Mouse (Mus musculus): Measurements from ENCODE around the gene Zfp759. TPM values are rescaled to one million over a fixed set of nuclear protein-coding genes. Genes with fewer than 3 reads are reported as not detected.

Zfp759 gene
- total and polyA plus RNA-seq, 3 experiments = 2.2 to 6.1 (median 2.6) TPM

- dilution Hi-C loops (cut with MboI; ENCODE audit: extremely low pct_ligation_motif_present, extremely low pct_unique_long_range_greater_than_20kb, low sequenced_read_pairs) (no loop called here), in situ Hi-C loops (cut with MboI; ENCODE audit: low pct_ligation_motif_present, low pct_unique_long_range_greater_than_20kb, low sequenced_read_pairs) (no loop called here)
- Histone ChIP-seq H3K79me2 (replicated peaks; ENCODE audit: control insufficient read depth, extremely low read depth, insufficient read depth, poor library complexity, severe bottlenecking) (no peaks in the 10 kb centered on the region; the same call in 1 of the 2 replicates), H3K9me3 (replicated peaks; ENCODE audit: low read length) (no peaks in the 10 kb centered on the region), H3K36me3 (replicated peaks in 1 of 2; ENCODE audit: control insufficient read depth in 1 of 2, insufficient read depth in 1 of 2, low read length in 1 of 2) (peaks cover 0 to 35% of the 10 kb centered on the region in 2 experiments), H3K27me3 (replicated peaks) (no peaks in the 10 kb centered on the region), H3K4me2 (ENCODE audit: insufficient read depth, low read depth, poor library complexity, severe bottlenecking) (peak overlapping the region; percentile 92), H3K27ac (ENCODE audit: insufficient read depth, low read depth) (peak overlapping the region; percentile 40; the same call in 1 of the 2 replicates), H3K9ac (ENCODE audit: insufficient read depth, low read depth) (peak overlapping the region; percentile 70), H3K4me1 (ENCODE audit: control insufficient read depth in 1 of 2, insufficient read depth in 2 of 2) (peaks cover 0 to 16% of the 10 kb centered on the region in 2 experiments; a peak in 2 of 4 replicates), H3K4me3 (replicated peaks in 1 of 3; ENCODE audit: low read depth in 2 of 3, low read length in 2 of 3, poor library complexity in 1 of 3) (peak overlapping the region; percentile 58 to 65 (median 62))
- TF ChIP-seq MAZ (IDR thresholded peaks at IDR 0.05; ENCODE audit: low read depth, low read length) (no peak), CTCF (conservative IDR thresholded peaks at IDR 0.05 in 1 of 2, IDR thresholded peaks at IDR 0.05 in 1 of 2; ENCODE audit: low read depth in 2 of 2, low read length in 2 of 2) (no peak), JUN (IDR thresholded peaks at IDR 0.05; ENCODE audit: insufficient read depth, low read depth, low read length) (no peak), CHD2 (IDR thresholded peaks at IDR 0.05; ENCODE audit: low read length) (no peak), TCF12 (IDR thresholded peaks at IDR 0.05; ENCODE audit: low read depth, low read length) (no peak), BHLHE40 (IDR thresholded peaks at IDR 0.05; ENCODE audit: low read depth, low read length) (no peak), GABPA (IDR thresholded peaks at IDR 0.05; ENCODE audit: insufficient replicate concordance, low read depth, low read length) (no peak; the same call in 1 of the 2 replicates), ZKSCAN1 (IDR thresholded peaks at IDR 0.05; ENCODE audit: borderline replicate concordance, low read depth, low read length) (no peak), E2F4 (IDR thresholded peaks at IDR 0.05; ENCODE audit: insufficient replicate concordance, low read depth, low read length) (no peak), NRF1 (IDR thresholded peaks at IDR 0.05; ENCODE audit: low read depth, low read length) (no peak), ZMIZ1 (IDR thresholded peaks at IDR 0.05; ENCODE audit: low read depth, low read length) (no peak), RAD21 (IDR thresholded peaks at IDR 0.05; ENCODE audit: low read depth, low read length) (no peak), EP300 (IDR thresholded peaks at IDR 0.05; ENCODE audit: low read length) (no peak), RCOR1 (conservative IDR thresholded peaks at IDR 0.05; ENCODE audit: low read depth, low read length) (no peak), USF1 (IDR thresholded peaks at IDR 0.05; ENCODE audit: low read depth, low read length) (peak; percentile 61), SIN3A (IDR thresholded peaks at IDR 0.05; ENCODE audit: low read length) (peak; percentile 62), ZNF384 (IDR thresholded peaks at IDR 0.05; ENCODE audit: low read depth, low read length) (no peak), MXI1 (IDR thresholded peaks at IDR 0.05; ENCODE audit: low read depth, low read length) (peak; percentile 91), JUND (conservative IDR thresholded peaks at IDR 0.05; ENCODE audit: low read depth, low read length) (no peak), HCFC1 (IDR thresholded peaks at IDR 0.05; ENCODE audit: low read depth, low read length) (peak; percentile 91), MEF2A (IDR thresholded peaks at IDR 0.05; ENCODE audit: borderline replicate concordance, low read depth, low read length) (peak; percentile 88), USF2 (conservative IDR thresholded peaks at IDR 0.05; ENCODE audit: low read depth, low read length) (peak; percentile 30; the same call in 1 of the 2 replicates), ETS1 (conservative IDR thresholded peaks at IDR 0.05; ENCODE audit: low read depth, low read length) (no peak), TBP (conservative IDR thresholded peaks at IDR 0.05; ENCODE audit: low read depth, low read length) (0 out of 2 replicates have a peak, but pooled peaks have one; percentile 45), ZC3H11A (IDR thresholded peaks at IDR 0.05; ENCODE audit: low read depth, low read length) (no peak), CHD1 (IDR thresholded peaks at IDR 0.05; ENCODE audit: low read depth, low read length) (no peak), KAT2A (IDR thresholded peaks at IDR 0.05; ENCODE audit: insufficient replicate concordance, low read length) (peak; percentile 74; the same call in 1 of the 2 replicates), MAX (IDR thresholded peaks at IDR 0.05; ENCODE audit: low read length) (peak; percentile 54; the same call in 1 of the 2 replicates), POLR2A (IDR thresholded peaks at IDR 0.05; ENCODE audit: low read depth, low read length) (peak; percentile 68), MAFK (IDR thresholded peaks at IDR 0.05; ENCODE audit: insufficient replicate concordance, low read length) (no peak), NELFE (IDR thresholded peaks at IDR 0.05; ENCODE audit: low read depth, low read length) (peak; percentile 56; the same call in 1 of the 2 replicates), IRF4 (IDR thresholded peaks at IDR 0.05; ENCODE audit: low read depth, low read length) (no peak), UBTF (IDR thresholded peaks at IDR 0.05; ENCODE audit: low read depth, low read length) (no peak), PAX5 (IDR thresholded peaks at IDR 0.05; ENCODE audit: low read length) (no peak), MYC (IDR thresholded peaks at IDR 0.05; ENCODE audit: low read depth, low read length) (no peak), POLR2AphosphoS2 (IDR thresholded peaks at IDR 0.05; ENCODE audit: low read depth, low read length) (no peak), SMC3 (IDR thresholded peaks at IDR 0.05; ENCODE audit: low read depth, low read length) (no peak), ELF1 (IDR thresholded peaks at IDR 0.05; ENCODE audit: low read depth, low read length) (peak; percentile 56; the same call in 1 of the 2 replicates)
- DNase-seq (ENCODE audit: extremely low read depth) = peak; percentile 76
Observed at GRCm38 (mm10) chr13:67081142-67081713, 40.2 kb upstream of the Zfp759 start.
